Mouse (Mus musculus) hindbrain, postnatal 0 days (tissue): ENCODE measurements around the gene Itpr1. TPM values are rescaled to one million over a fixed set of nuclear protein-coding genes. Genes with fewer than 3 reads are reported as not detected.

Experiments used
- ATAC-seq: fragments of 200-750 bp; cut with Nextera tagmentation; 2 replicates; pipeline ENCODE4 v1.8.0; 2017; ENCODE audit warnings: mild to moderate bottlenecking, moderate TSS enrichment, moderate library complexity
- DNase-seq: peaks from one replicate; pipeline ENCODE4 v3.0.0-alpha.2; 2015; ENCODE audit warnings: low spot score
- H3K27ac ChIP-seq: fragments of 300-500 bp; sonication (generic); 2 replicates; pipeline ENCODE4 v1.5.1; 2014; ENCODE audit warnings: mild to moderate bottlenecking
- H3K27me3 ChIP-seq: fragments of 300-500 bp; sonication (generic); 2 replicates; pipeline ENCODE4 v1.6.1; 2014; ENCODE audit warnings: low read length, mixed read lengths; ENCODE audit not compliant: insufficient read depth
- H3K36me3 ChIP-seq: fragments of 300-500 bp; sonication (generic); 2 replicates; pipeline ENCODE4 v1.6.1; 2014; ENCODE audit warnings: low read length, mixed read lengths; ENCODE audit not compliant: insufficient read depth
- H3K4me1 ChIP-seq: fragments of 300-500 bp; sonication (generic); 2 replicates; pipeline ENCODE4 v1.6.1; 2014; ENCODE audit warnings: antibody characterized with exemption, low read length, mixed read lengths; ENCODE audit not compliant: insufficient read depth
- H3K4me2 ChIP-seq: fragments of 300-500 bp; sonication (generic); 2 replicates; pipeline ENCODE4 v1.6.1; 2014; ENCODE audit warnings: low read depth, mild to moderate bottlenecking, low read length, moderate library complexity, mixed read lengths
- H3K4me3 ChIP-seq: fragments of 300-500 bp; sonication (generic); 2 replicates; pipeline ENCODE4 v1.5.1; 2014; ENCODE audit warnings: low read length
- H3K9ac ChIP-seq: fragments of 300-500 bp; sonication (generic); replicated peaks from 2 replicates; pipeline ENCODE4 v1.6.1; 2014; ENCODE audit warnings: mild to moderate bottlenecking, low read length, moderate library complexity, mixed read lengths
- H3K9me3 ChIP-seq: fragments of 300-500 bp; sonication (generic); 2 replicates; pipeline ENCODE4 v1.6.1; 2016; ENCODE audit warnings: low read length, mixed read lengths
- CTCF ChIP-seq: IDR thresholded peaks from 2 replicates; pipeline ENCODE4 v1.5.1; 2016; ENCODE audit warnings: antibody characterized with exemption, control low read depth, low read depth
- WGBS: fragments of 180-500 bp; shearing (Covaris S2); extraction: QIAGEN DNeasy Blood & Tissue Kit; methylation state at CpG from one replicate; pipeline ENCODE4 v1.1.7; 2014; 5-methylcytosine and 5-hydroxymethylcytosine counted together
- polyA plus RNA-seq: library from polyadenylated mRNA; unstranded; fragments of >200 nt; fragmentation: Nextera tagmentation; extraction: Ambion mirVana; gene quantifications from 2 replicates; pipeline ENCODE4 v1.2.1, GENCODE M21; 2015
- total RNA-seq: library from RNA; depleted of rRNA; stranded (reverse); fragments of >200 nt; gene quantifications from 2 replicates; pipeline ENCODE4 v1.2.3, GENCODE M21; 2014

Itpr1 gene
- total and polyA plus RNA-seq, 2 experiments from 2014 or later = 7.2 to 47.1 TPM

DNA sequence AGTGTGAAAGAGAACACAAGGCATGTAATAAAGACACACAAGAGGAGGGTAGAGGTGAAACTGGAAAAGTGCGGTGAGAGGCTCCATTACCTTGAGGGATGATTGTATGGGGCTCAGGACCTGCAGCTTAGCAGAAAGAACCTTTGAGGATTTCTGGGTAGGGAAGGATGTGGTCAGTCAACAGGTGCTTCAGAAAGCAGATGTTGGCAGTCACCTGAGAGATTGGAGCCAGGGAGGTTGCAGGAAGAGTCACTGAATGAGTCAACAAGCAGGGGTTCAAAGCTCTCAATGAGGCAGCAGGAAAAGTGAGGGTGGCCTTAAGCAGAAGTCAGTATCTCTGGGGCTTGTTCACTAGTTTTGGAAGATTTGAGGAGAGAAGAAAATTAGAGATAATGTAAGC, 101.1 kb downstream of the Itpr1 start:
- no peak overlapping the region for H3K4me2 ChIP-seq
- H3K4me3 ChIP-seq = no peak overlapping the region
- TF ChIP-seq CTCF = no peak
- DNase-seq (no peak), ATAC-seq (no peak)
- no peaks in the 10 kb centered on the region for H3K27me3 ChIP-seq
- H3K4me1 ChIP-seq = no peaks in the 10 kb centered on the region
- no peak overlapping the region for H3K9ac ChIP-seq
- WGBS = 97% methylated on average over 1 of the region's 1 CpGs
- H3K36me3 ChIP-seq = no peaks in the 10 kb centered on the region
- H3K27ac ChIP-seq = no peak overlapping the region
- no peaks in the 10 kb centered on the region for H3K9me3 ChIP-seq

DNA sequence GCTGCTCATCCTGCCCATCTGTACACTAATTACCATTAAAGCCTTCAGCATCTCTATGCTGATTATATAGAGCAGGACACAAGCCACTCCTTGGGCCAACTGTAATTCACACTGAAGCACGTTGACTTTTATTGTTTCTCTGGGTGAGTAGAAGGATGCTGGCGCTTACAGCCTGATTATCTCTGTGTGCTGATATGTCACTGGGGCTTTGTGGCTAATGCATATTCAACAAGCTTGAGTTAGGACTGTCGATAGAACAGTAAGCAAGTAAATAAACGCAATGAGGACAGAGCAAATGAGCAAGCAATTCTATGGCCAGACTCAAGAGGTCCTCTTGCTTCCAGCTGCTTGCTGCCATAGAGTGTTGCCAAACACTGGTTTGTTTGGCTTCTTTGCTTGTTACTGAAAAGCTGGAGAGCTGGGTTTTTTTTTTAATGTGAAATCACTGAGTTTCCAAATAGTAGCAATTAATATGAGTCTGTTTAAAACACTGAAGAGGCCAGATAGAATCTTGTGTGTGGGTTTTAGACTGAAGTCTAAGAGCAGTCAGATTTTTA, 103.5 kb downstream of the Itpr1 start:
- Histone ChIP-seq H3K4me3 (no peak overlapping the region), H3K27ac (no peak overlapping the region), H3K27me3 (no peaks in the 10 kb centered on the region), H3K4me1 (no peaks in the 10 kb centered on the region), H3K9ac (no peak overlapping the region), H3K9me3 (no peaks in the 10 kb centered on the region), H3K4me2 (no peak overlapping the region), H3K36me3 (no peaks in the 10 kb centered on the region)
- TF ChIP-seq CTCF = no peak; the same call in 1 of the 2 replicates
- 41% methylated on average over 4 of the region's 4 CpGs for WGBS
- DNase-seq (peak; percentile 25), ATAC-seq (peak; percentile 47; the same call in 1 of the 2 replicates)

DNA sequence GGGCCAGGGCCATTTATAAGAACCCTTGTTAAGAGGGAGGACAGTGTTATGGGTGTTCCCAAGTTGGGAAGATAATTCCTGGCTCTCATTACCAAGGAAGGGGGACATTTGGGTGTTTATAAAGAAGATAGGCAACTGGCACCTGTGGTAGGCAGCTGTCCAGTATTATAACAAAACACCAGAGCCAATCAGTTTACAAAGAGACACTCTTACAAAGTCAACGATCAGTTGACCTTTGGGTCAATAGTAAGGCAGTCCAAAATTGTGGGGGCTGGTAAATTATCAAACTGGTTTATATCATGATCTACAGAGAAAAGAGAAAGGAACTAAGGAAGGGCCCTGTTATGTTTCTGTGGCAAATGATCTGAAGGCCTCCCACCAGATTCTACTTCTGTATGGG, 104.1 kb downstream of the Itpr1 start:
- Histone ChIP-seq H3K4me1 (no peaks in the 10 kb centered on the region), H3K9me3 (no peaks in the 10 kb centered on the region), H3K27me3 (no peaks in the 10 kb centered on the region), H3K4me2 (no peak overlapping the region), H3K36me3 (no peaks in the 10 kb centered on the region), H3K27ac (no peak overlapping the region), H3K4me3 (no peak overlapping the region), H3K9ac (no peak overlapping the region)
- DNase-seq (no peak), ATAC-seq (no peak)
- TF ChIP-seq CTCF = no peak
- WGBS = 68% methylated on average over 1 of the region's 1 CpGs

GRCm38 (mm10) chr6:108321653-108322052, 108.8 kb downstream of the Itpr1 start:
- H3K27me3 ChIP-seq = no peaks in the 10 kb centered on the region
- 62% methylated on average over 2 of the region's 2 CpGs for WGBS
- no peak overlapping the region for H3K27ac ChIP-seq
- H3K4me2 ChIP-seq = no peak overlapping the region
- no peak overlapping the region for H3K4me3 ChIP-seq
- H3K9ac ChIP-seq = no peak overlapping the region
- H3K36me3 ChIP-seq = no peaks in the 10 kb centered on the region
- no peaks in the 10 kb centered on the region for H3K9me3 ChIP-seq
- ATAC-seq (0 out of 2 replicates have a peak, but pooled peaks have one; percentile 47), DNase-seq (peak; percentile 44)
- no peak for TF ChIP-seq CTCF
- no peaks in the 10 kb centered on the region for H3K4me1 ChIP-seq

GRCm38 (mm10) chr6:108324464-108325025, 111.6 kb downstream of the Itpr1 start:
- no peaks in the 10 kb centered on the region for H3K4me1 ChIP-seq
- no peaks in the 10 kb centered on the region for H3K36me3 ChIP-seq
- H3K9me3 ChIP-seq = no peaks in the 10 kb centered on the region
- no peak overlapping the region for H3K27ac ChIP-seq
- DNase-seq (no peak), ATAC-seq (no peak)
- no peak overlapping the region for H3K9ac ChIP-seq
- TF ChIP-seq CTCF = no peak
- no peak overlapping the region for H3K4me2 ChIP-seq
- no peaks in the 10 kb centered on the region for H3K27me3 ChIP-seq
- H3K4me3 ChIP-seq = no peak overlapping the region
- WGBS = 88% methylated on average over 6 of the region's 6 CpGs

- no peak overlapping the region for H3K9ac ChIP-seq
- H3K4me3 ChIP-seq = no peak overlapping the region
- no peaks in the 10 kb centered on the region for H3K9me3 ChIP-seq
- DNase-seq (no peak), ATAC-seq (no peak)
- H3K4me1 ChIP-seq = no peaks in the 10 kb centered on the region
- no peaks in the 10 kb centered on the region for H3K27me3 ChIP-seq
- no peak overlapping the region for H3K27ac ChIP-seq
- no peak for TF ChIP-seq CTCF
- 93% methylated on average over 10 of the region's 10 CpGs for WGBS
- no peaks in the 10 kb centered on the region for H3K36me3 ChIP-seq
- no peak overlapping the region for H3K4me2 ChIP-seq
These were observed 112.5 kb downstream of the Itpr1 start for GRCm38 (mm10) chr6:108325400-108325799.

- Histone ChIP-seq H3K4me3 (no peak overlapping the region), H3K4me2 (no peak overlapping the region), H3K9ac (no peak overlapping the region), H3K4me1 (no peaks in the 10 kb centered on the region), H3K36me3 (no peaks in the 10 kb centered on the region), H3K27me3 (no peaks in the 10 kb centered on the region), H3K27ac (no peak overlapping the region), H3K9me3 (no peaks in the 10 kb centered on the region)
- ATAC-seq = no peak
- TF ChIP-seq CTCF = no peak
- WGBS = 92% methylated on average over 12 of the region's 12 CpGs
- DNase-seq = no peak
These were observed 113.1 kb downstream of the Itpr1 start for GRCm38 (mm10) chr6:108325948-108326411.
